Mouse (Mus musculus): Measurements from ENCODE around the gene Cirbp.
"Not testable (repeated sequence)": the region's sequence is repeated elsewhere in the genome, so short reads cannot be mapped to it uniquely, and the experiment has no call there.

The Cirbp gene

DNA sequence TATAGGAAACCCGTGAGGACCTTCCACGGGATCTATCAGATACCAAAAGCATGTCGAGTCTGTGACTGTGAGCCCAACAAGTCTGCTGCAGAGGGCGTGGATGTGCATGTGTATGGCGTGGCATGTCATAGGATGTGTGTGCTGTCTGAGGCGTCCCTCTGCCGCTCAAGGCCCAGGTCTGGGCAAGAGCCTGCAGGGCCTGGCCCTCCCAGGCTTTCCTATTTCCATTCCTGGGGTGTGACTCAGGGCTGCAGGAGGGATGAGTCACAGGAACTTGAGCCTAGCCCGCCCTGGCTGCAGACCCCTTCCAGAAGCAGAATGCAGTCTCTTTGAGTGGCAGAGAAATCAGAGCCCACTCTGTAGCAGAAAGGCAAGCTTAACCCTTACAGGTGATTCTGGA lies 2.1 kb upstream of the Cirbp start:
- DNase-seq (ENCODE audit: low spot score): no peak

DNA sequence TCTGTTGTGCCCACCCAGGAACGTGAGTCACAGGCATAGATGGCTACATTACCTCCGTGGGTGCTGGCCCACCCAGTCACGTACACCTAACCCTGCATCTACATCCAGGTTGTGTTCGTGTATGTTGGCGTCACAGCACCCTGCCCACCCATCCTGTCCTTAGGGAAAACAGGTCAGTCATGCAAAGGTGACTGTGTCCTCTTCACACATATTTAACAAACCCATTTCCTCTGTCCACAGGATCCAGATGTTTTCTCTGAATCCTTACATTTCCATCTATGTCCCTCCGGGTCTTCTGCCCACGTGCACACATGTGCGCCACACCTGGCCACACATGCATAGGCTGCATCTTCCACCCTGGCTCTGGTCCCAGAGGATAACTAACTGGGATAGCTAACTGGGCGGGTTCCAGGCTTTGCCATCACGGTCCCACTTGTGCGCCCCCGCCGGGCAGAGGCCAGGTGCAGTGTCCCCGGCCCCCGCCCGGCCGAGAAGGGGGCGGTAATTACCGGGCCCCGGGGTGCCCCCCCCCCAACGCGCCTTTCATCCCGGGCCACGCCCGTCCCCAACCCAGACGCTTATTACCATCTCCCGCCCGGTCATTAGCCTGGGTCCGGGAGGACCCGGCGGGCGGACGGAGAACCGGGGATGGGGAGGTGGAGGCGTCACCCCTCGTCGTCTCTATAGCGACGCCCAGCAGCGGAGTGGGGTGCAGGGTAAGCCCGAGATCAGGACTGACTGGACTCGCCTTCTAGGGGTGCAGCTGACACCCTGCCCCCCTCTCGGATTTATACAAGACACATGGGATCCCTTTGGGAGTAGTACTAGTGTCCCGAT lies 1.4 kb upstream of the Cirbp start:
- no peak for DNase-seq (ENCODE audit: low spot score)

DNA sequence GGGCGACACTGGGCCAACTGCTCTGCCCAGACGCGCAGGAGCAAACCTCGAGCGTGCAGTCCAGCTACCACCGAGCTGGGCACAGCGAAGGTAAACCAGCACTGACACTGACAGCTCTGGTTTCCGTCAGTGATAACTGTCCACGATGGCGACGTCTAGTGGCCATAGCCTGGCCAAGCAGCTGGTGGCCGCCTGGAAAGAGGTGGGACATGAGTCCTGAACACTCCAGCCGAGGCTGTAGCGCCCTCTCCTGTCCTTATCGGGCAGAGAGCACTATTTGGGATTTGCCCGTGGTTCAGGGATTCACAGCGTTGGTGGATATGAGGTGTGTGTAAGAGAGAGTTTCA lies 814 bp upstream of the Cirbp start:
- peak; percentile 93 for DNase-seq (ENCODE audit: low spot score)

DNA sequence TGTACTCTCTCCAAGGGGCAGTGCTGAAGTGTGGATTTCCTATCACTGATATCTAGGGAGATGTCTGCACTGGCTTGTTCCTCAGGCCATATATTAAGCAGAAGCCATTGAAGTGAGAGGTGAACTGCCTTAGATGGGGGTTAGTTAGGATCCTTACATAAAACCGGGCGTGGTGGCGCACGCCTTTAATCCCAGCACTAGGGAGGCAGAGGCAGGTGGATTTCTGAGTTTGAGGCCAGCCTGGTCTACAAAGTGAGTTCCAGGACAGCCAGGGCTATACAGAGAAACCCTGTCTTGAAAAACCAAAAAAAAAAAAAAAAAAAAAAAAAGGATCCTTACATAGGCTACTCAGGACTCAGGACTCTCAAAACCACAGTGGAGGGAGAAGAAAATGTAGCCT lies 351 bp downstream of the Cirbp start:
- DNase-seq (ENCODE audit: low spot score): not testable (repeated sequence)

DNA sequence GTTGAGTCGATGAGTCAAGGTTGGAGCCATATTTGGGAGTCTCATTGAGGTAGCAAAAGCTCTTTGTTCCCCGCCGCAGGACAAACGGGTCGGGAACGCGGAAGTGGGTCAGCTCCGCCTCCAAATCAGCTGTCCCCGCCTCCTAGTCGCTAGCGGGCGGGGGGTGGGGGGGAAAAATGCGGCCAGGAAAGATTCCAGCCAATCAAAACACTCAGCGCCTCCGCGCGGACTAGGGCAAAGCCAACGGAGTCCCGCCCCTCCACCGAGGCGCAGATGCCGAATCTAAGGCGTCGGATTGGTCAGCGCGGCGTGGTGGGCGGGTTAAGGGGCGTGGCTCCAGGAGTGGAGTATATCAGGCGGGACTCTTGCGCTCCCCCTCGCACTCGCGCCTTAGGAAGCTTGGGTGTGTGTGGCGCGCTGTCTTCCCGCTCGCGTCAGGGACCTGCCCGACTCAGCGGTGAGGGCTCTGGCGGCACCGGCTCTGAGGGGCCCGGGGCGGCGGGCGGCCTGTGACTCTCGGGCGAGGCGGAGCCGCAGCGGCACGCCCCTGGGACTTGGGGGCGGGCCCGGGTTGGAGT lies 1.8 kb downstream of the Cirbp start:
- peak; percentile 96 for DNase-seq (ENCODE audit: low spot score)

DNA sequence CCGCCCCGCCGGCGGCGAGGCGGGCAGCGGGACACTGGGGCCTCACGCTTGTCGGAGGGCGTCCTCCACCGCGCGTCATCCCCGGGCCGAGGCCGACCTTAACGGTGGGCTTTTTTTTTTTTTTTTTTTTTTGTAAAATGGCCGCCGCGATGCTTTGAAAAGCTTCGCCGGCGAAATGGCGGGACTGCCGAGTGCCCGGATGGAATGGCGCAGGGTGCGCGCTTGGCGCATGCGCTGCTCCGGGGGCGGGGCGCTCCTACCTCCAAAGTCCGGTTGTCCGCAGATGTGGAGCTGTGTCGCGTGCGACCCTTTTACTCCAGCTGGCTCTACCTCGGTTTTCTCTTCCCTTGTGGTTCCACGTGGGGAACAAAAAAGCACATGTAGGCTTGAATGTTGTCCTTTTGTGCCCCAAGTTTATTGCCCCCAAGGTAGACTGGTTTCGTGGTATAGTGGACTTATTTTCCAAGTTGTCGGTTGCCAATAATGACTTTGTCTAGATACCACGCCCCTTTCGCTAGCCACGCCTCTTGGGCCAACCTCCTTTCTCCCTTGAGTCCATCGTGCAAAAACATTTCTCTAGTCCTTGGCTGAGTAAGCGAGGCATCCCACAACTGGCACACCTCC lies 2.4 kb downstream of the Cirbp start:
- no peak for DNase-seq (ENCODE audit: low spot score)

DNA sequence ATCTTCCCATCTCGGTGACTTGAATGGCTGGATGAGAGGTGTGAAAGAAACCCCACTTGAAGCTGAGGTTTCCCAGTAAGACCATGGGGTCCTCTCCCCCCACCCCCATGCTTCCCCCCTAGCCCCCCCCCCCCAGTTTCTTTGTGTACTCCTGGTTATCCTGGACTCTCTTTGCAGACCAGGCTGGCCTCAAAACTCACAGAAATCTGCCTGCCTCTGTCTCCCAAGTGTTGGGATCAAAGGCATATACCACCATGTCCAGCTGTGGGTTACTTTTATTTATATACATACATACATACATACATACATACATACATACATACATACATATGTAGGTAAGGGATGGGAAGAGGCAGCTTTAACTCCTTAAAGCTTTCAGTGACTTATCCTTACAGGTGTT lies 3.3 kb downstream of the Cirbp start:
- DNase-seq (ENCODE audit: low spot score): no peak

DNA sequence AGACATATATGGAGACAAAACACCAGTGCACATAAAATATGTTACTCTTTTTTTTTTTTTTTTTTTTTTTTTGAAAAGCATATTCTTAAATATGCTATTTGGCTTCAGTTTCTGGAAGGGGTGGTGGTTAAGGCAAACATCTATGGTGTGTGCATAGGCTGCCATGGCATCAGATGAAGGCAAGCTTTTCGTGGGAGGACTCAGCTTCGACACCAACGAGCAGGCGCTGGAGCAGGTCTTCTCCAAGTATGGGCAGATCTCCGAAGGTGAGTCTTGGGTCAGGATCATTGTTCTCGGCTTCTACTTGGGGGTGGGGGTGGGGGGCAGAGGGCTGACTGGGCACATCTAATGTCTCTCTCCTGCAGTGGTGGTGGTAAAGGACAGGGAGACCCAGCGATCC lies 3.9 kb downstream of the Cirbp start:
- no peak for DNase-seq (ENCODE audit: low spot score)

DNA sequence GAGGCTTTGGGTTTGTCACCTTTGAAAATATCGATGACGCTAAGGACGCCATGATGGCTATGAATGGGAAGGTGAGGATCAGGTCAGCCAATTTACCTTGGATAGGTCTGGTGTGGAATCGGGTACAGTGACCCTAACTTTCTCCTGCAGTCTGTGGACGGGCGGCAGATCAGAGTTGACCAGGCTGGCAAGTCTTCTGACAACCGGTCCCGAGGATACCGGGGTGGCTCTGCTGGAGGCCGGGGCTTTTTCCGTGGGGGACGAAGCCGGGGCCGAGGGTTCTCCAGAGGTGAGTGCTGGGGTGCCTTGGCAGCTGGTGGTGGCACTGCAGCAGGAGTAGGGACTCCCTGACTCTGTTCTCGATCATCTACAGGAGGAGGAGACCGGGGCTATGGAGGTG lies 4.3 kb downstream of the Cirbp start:
- no peak for DNase-seq (ENCODE audit: low spot score)

DNA sequence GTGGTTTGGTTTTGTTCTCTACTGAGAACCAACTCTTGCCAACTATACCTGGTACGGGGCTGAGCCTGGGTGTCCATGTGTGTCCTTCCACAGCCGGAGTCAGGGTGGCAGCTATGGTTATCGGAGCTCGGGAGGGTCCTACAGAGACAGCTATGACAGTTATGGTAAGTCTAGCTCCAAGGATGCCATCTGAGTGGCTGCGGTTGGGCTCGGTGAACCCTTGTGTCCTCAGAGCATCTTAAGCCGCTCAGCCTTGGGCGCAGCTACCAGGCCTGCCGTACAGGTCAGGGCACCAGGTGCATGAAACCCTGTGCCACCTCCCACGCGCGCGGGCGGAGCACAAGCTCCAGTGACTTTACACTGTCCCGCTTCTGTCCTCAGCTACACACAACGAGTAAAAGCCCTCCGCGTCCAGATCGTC lies 4.8 kb downstream of the Cirbp start:
- DNase-seq (ENCODE audit: low spot score): no peak

DNA sequence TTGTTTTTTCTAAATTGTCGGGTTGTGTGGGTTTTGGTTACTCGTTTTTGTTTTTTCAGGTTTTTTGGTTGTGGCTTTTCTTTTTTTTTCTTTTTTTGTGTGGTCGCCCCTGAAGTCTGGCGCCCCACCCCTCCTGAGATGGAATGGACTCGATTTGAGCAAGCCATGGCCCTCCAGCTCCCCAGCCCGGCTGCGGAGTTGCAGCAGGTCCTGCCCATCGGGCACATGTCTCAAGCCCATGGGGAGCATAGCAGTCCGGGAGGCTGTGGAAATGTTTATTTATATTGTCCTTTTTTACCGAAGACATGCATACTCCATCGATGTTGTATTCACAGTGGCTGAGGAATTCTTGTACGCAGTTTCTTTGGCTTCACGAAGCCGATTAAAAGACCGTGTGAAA lies 5.5 kb downstream of the Cirbp start:
- no peak for DNase-seq (ENCODE audit: low spot score)

DNA sequence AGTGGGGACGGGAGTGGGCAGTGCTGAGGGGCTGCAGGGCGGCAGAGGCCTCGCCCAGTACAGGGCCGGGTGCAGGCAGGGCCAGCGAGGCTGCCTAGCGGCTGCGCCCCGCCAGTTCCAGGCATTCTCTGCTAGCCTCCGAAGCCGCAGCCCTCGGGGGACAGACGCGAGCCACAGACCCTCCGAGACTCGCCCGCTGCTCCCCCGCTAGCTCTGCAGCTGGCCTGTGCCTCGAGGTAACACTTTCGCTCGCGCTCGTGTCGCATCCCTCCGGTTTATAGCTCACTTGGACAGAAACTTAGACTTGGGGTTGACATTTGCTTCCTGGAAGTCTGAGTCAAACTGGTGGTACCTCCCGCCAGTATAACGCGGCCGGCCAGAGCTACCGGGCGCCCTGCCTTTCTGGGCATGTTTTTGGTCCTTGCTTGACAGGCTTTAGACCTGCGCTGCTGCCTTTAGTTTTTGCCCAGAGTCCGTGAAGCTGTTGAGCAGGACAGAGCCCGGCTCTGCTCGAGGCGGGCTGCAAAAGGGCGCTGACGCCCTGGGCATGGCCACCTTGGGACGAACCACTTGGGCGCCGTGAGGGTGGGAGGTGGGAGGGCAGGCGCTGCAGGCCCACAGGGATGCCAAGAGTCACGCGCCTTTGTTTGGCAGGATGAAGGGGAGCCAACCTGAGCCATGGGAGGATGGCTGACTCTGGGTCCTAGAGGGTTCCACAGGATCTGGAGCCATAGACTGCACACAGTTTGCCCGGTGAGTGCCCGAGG lies 6.2 kb downstream of the Cirbp start:
- DNase-seq (ENCODE audit: low spot score): no peak

DNA sequence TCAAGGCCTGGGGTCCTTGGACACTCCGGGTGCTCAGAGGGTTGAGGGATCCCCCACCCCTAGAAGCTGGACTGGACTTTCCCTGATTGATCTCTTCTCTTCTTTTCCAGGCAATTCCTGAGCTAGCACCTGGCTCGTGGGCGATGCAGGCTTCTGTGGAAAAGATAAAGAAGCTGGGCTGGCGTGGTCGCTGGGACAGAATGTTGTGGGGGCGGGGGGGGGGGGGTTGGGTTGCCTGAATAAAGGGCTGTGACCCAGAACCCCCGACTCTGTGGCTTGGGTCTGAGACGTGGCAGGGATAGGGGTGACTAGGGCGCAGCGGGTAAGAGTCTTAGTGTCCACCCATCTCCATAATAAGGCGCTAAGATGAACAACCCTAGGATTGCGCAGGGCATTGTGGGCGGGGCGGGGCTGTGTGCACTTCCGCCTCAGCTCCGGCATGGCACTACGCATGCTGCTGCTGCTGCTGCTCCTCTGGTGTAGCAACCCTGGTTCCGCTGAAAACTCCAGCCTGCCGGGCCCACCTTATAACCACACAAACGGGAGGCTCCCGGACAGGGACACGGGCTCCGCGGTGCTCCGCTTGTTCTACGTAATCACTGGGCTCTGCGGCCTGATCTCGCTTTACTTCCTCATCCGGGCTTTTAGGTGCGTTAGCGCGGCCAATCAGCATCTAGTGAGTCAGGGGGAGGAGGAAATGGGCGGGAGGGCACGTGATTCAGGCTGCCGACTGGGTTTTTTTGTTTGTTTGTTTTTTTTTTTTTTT lies 6.9 kb downstream of the Cirbp start, which contains the start of gene 1600002K03Rik:
TSS of gene 1600002K03Rik (plus strand) at position 418 of the 766 bp plus-strand sequence.
- peak; percentile 89 for DNase-seq (ENCODE audit: low spot score)

DNA sequence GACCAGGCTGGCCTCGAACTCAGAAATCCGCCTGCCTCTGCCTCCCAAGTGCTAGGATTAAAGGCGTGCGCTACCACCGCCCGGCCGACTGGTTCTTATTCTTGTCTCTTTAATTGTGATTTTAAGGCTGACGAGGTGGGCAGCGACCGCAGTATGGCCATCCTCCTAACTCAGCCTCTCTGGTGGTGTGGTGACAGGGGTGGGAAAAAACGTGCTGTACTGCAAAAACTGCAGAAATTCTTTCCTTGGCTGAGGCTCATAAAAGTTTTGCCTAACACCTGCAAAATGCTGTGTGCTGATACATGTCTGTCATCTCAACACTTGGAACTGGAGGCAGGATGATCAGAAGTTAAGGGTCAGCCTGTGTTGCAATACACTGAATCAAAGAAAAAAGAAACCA lies 7.6 kb downstream of the Cirbp start:
- no peak for DNase-seq (ENCODE audit: low spot score)

DNA sequence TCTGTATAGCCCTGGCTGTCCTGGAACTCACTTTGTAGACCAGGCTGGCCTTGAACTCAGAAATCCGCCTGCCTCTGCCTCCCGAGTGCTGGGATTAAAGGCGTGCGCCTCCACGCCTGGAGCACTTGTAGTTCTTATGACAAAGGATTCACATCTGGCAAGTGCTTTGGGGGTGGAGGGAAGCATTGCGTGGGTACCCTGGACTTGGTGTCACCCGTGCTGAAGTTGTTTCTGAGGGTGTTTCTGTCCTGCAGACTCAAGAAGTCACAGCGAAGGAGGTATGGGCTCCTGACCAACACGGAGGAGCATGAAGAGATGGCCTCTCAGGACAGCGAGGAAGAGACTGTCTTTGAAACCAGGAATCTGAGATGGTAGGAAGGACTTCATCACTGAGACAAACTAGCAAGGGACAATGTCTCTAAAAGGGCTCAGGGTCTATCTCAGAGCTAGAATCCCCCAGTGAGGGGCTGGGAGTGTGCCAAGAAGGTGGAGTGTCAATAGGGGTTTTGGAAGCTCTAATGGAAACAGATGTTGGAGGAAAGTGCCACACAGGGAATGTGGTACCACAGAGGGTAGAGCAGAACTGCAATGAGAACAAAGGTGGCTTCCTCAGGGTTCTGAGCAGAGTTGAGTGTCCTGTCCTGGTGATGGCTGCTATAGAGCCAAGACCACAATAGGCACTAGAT lies 8.3 kb downstream of the Cirbp start:
- no peak for DNase-seq (ENCODE audit: low spot score)

DNA sequence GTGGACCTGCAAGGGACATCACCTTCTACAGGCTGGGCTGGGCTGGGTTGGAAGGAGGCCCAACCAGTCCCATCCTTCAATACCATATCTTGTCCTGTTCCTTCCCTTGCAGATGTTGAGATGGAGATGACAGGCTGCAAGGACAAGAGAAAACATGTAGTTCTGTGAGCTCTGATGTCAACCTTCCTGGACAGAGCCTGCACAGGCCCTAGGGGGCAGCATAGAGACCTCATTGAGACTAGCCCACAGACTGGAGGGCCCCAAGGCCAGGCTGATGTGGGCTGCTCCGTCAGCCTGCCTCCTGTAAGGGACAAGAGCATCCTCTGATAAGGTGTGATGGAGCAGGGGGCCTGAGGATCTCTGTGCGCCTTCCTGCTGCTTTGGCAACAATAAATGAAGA lies 8.9 kb downstream of the Cirbp start:
- DNase-seq (ENCODE audit: low spot score): no peak

DNA sequence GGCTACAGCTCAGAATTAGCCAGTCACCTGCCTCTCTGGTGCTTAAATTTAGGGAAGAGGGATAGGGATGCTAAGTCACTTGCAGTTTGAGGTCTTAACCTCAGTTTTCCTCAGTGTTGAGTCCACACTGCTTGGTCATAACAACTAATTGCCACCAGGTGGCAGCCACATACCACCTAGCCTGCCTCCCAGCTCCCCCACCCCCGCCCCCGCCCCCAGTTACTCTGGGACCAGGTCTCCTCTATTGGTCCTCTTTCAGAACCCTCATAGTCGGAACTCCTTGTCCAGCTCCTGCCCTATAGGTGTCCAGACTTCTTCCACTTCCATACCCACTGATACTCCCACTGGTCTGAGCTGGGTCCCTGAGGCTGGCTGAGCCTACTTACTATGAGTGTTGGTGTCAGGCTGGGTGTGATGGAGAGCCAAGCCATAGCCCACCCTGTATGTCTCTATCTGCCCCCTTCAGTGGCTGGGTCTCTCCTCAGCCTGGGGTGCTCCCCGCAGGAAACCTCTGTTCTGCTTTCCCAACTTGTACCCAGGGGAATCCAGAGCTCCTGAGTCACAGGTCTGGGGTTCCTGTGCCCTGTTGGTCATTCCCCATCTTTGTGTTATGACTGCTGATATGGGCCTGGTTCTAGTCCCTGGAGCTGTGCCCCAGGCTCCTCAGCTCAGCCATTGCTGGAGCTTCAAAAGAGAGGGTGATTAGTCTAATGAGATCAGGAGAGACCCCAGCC lies 9.9 kb downstream of the Cirbp start:
- DNase-seq (ENCODE audit: low spot score): no peak

DNA sequence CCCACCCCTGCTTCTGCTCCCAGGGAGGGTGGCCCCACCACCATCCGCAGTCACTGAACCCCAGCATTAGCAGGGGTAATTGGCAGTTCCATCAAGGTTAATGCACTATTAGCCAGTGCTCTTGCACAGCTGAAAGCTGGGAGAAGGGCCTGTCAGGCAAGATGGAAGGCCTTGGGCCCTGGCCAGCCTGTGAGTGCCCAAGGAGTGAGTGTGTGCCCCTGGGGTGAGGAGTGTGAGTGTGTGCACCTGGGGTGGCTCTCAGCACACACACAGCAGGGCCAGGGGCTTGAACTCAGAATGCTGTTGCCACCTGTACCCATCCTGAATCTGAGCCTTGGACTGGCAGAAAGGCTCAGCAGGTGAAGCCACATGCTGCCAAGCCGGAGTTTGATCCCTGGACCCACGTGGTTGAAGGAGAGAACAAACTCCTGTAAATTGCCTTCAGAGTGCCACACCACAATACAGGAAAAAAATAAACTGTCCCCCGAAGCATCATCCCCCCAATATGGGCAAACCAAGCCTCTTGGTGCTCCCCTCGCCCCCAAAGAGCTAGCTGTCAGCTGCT lies 10.6 kb downstream of the Cirbp start:
- DNase-seq (ENCODE audit: low spot score): no peak

DNA sequence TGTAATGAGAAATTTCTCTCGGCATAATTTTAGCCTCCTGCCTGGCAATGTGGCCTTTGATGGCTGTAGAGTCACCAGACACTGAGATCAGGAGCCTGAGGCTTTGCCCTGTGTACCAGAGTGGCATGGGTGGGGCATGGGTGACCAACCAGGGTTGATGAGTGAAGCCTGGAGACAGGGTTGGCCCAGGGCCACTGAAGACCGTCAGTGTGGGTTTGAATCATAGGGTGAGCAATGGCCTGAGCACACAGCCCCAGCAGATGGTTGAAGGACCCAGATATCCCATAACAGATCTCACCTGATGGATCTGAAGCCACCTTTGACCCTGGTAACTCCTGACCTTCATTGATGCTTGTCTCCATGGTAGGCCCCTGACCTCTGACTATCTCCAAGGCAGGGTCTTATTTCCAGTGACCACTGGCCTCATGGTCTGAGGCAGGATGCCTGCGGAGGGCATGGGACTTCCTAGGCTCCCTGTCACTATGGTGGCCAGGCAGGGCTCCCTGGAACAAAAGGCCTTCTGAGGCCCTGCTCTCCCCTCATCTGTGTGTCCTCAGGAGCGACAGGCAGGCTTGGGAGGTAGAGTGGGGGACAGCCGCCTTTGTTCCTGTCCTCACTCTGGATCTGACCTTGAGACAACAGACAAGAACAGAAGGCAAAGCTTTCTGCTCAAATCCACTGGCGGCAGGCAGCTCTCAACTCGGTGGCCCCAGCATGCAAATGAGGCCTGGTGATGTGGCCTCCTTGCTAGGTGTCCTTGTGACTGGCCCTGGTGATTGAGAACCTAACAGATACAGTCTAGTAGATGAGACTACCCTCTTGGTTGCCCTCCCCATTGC lies 11.9 kb downstream of the Cirbp start:
- no peak for DNase-seq (ENCODE audit: low spot score)
